Mouse (Mus musculus) limb, embryonic 10.5 days (tissue): ENCODE measurements around the gene Rsad2. TPM values are rescaled to one million over a fixed set of nuclear protein-coding genes. Genes with fewer than 3 reads are reported as not detected.

Source experiments
- microRNA-seq: library from miRNA; unstranded; fragments of <30 nt; microRNA quantifications from one replicate; pipeline ENCODE4, GENCODE M21; 2017
- polyA plus RNA-seq: library from polyadenylated mRNA; unstranded; fragments of >200 nt; fragmentation: Nextera tagmentation; extraction: Ambion mirVana; gene quantifications from 2 replicates; pipeline ENCODE4 v1.2.1, GENCODE M21; 2016

Gene Rsad2
- polyA plus RNA-seq, 1 experiment from 2014 or later, result 0.94 TPM

Small RNAs within 50 kb of the gene (microRNA-seq; reads per million reads assigned to microRNA genes)
- 71.8 reads per million, percentile 45 among the genes with 10 or more reads in this experiment for gene Mir6538

Other genes starting within 250 kb of the Rsad2 start
- gene Rnf144a, start 41.2 kb downstream of the Rsad2 start, polyA plus RNA-seq, result 44.2 and 54.9 TPM in 2 replicates
- gene Cmpk2, start 12.8 kb upstream of the Rsad2 start, polyA plus RNA-seq, result 3.4 and 5.4 TPM in 2 replicates